Mouse (Mus musculus): ENCODE measurements around the gene Cd276. TPM values are rescaled to one million over a fixed set of nuclear protein-coding genes. Genes with fewer than 3 reads are reported as not detected.
A peak's percentile ranks its signal among the peaks of the same experiment; 100 is the strongest.

Cd276 gene
- polyA plus RNA-seq, 1 experiment from 2014 or later: 11.3 TPM

GRCm38 (mm10) chr9:58560211-58560610 lies 5.0 kb upstream of the Cd276 start:
- Histone ChIP-seq H3K36me3 (ENCODE audit: control insufficient read depth, insufficient read depth, low read length) (no peaks in the 10 kb centered on the region), H3K9ac (ENCODE audit: low read length) (no peak overlapping the region), H3K27ac (replicated peaks) (no peak overlapping the region), H3K9me3 (ENCODE audit: control insufficient read depth, low read length) (no peaks in the 10 kb centered on the region), H3K27me3 (ENCODE audit: control insufficient read depth, insufficient read depth, low read length) (no peaks in the 10 kb centered on the region), H3K4me1 (replicated peaks; ENCODE audit: control insufficient read depth, insufficient read depth) (peaks cover 4% of the 10 kb centered on the region), H3K4me2 (replicated peaks; ENCODE audit: low read depth) (no peak overlapping the region), H3K4me3 (ENCODE audit: low read depth, low read length) (no peak overlapping the region)
- ATAC-seq (ENCODE audit: low FRiP score, low TSS enrichment) (no peak), DNase-seq (ENCODE audit: low spot score) (no peak)
- WGBS: 54% methylated on average over 3 of the region's 3 CpGs
- TF ChIP-seq CTCF (IDR thresholded peaks at IDR 0.05; ENCODE audit: low read depth): no peak
- TF ChIP-seq EP300 (optimal IDR thresholded peaks at IDR 0.05): no peak

- ATAC-seq (ENCODE audit: low FRiP score, low TSS enrichment) (no peak), DNase-seq (ENCODE audit: low spot score) (no peak)
- Histone ChIP-seq H3K9ac (ENCODE audit: low read length) (no peak overlapping the region), H3K4me1 (replicated peaks; ENCODE audit: control insufficient read depth, insufficient read depth) (peaks cover 4% of the 10 kb centered on the region), H3K4me2 (replicated peaks; ENCODE audit: low read depth) (no peak overlapping the region), H3K27me3 (ENCODE audit: control insufficient read depth, insufficient read depth, low read length) (no peaks in the 10 kb centered on the region), H3K9me3 (ENCODE audit: control insufficient read depth, low read length) (no peaks in the 10 kb centered on the region), H3K27ac (replicated peaks) (no peak overlapping the region), H3K4me3 (ENCODE audit: low read depth, low read length) (no peak overlapping the region), H3K36me3 (ENCODE audit: control insufficient read depth, insufficient read depth, low read length) (no peaks in the 10 kb centered on the region)
- 14% methylated on average over 3 of the region's 3 CpGs for WGBS
- no peak for TF ChIP-seq CTCF (IDR thresholded peaks at IDR 0.05; ENCODE audit: low read depth)
- no peak for TF ChIP-seq EP300 (optimal IDR thresholded peaks at IDR 0.05)
Observed at GRCm38 (mm10) chr9:58557457-58558455, 2.5 kb upstream of the Cd276 start.

GRCm38 (mm10) chr9:58556627-58557026 lies 1.4 kb upstream of the Cd276 start:
- WGBS: 67% methylated on average over 7 of the region's 7 CpGs
- H3K27ac ChIP-seq (replicated peaks): no peak overlapping the region
- ATAC-seq (ENCODE audit: low FRiP score, low TSS enrichment) (no peak), DNase-seq (ENCODE audit: low spot score) (no peak)
- H3K4me1 ChIP-seq (replicated peaks; ENCODE audit: control insufficient read depth, insufficient read depth): peaks cover 4% of the 10 kb centered on the region
- TF ChIP-seq EP300 (optimal IDR thresholded peaks at IDR 0.05) (no peak), CTCF (IDR thresholded peaks at IDR 0.05; ENCODE audit: low read depth) (no peak)
- no peak overlapping the region for H3K9ac ChIP-seq (ENCODE audit: low read length)
- no peaks in the 10 kb centered on the region for H3K9me3 ChIP-seq (ENCODE audit: control insufficient read depth, low read length)
- no peak overlapping the region for H3K4me3 ChIP-seq (ENCODE audit: low read depth, low read length)
- H3K27me3 ChIP-seq (ENCODE audit: control insufficient read depth, insufficient read depth, low read length): no peaks in the 10 kb centered on the region
- H3K36me3 ChIP-seq (ENCODE audit: control insufficient read depth, insufficient read depth, low read length): no peaks in the 10 kb centered on the region
- no peak overlapping the region for H3K4me2 ChIP-seq (replicated peaks; ENCODE audit: low read depth)

- Histone ChIP-seq H3K27ac (replicated peaks) (peak overlapping the region; percentile 96), H3K4me1 (replicated peaks; ENCODE audit: control insufficient read depth, insufficient read depth) (peaks cover 4% of the 10 kb centered on the region), H3K4me3 (ENCODE audit: low read depth, low read length) (peak overlapping the region; percentile 82), H3K9ac (ENCODE audit: low read length) (peak overlapping the region; percentile 98; the same call in 1 of the 2 replicates), H3K36me3 (ENCODE audit: control insufficient read depth, insufficient read depth, low read length) (no peaks in the 10 kb centered on the region), H3K4me2 (replicated peaks; ENCODE audit: low read depth) (peak overlapping the region; percentile 96), H3K27me3 (ENCODE audit: control insufficient read depth, insufficient read depth, low read length) (no peaks in the 10 kb centered on the region), H3K9me3 (ENCODE audit: control insufficient read depth, low read length) (no peaks in the 10 kb centered on the region)
- WGBS: 18% methylated on average over 9 of the region's 9 CpGs
- no peak for DNase-seq (ENCODE audit: low spot score)
- TF ChIP-seq EP300 (optimal IDR thresholded peaks at IDR 0.05): no peak
- no peak for TF ChIP-seq CTCF (IDR thresholded peaks at IDR 0.05; ENCODE audit: low read depth)
- no peak; the same call in 1 of the 2 replicates for ATAC-seq (ENCODE audit: low FRiP score, low TSS enrichment)
Observed at GRCm38 (mm10) chr9:58555685-58556414, 613 bp upstream of the Cd276 start.

GRCm38 (mm10) chr9:58554056-58554907 lies 955 bp downstream of the Cd276 start:
- Histone ChIP-seq H3K27me3 (ENCODE audit: control insufficient read depth, insufficient read depth, low read length) (no peaks in the 10 kb centered on the region), H3K4me1 (replicated peaks; ENCODE audit: control insufficient read depth, insufficient read depth) (peaks cover 4% of the 10 kb centered on the region), H3K36me3 (ENCODE audit: control insufficient read depth, insufficient read depth, low read length) (no peaks in the 10 kb centered on the region), H3K4me3 (ENCODE audit: low read depth, low read length) (peak overlapping the region; percentile 82), H3K27ac (replicated peaks) (peak overlapping the region; percentile 96), H3K4me2 (replicated peaks; ENCODE audit: low read depth) (peak overlapping the region; percentile 96), H3K9ac (ENCODE audit: low read length) (peak overlapping the region; percentile 98), H3K9me3 (ENCODE audit: control insufficient read depth, low read length) (no peaks in the 10 kb centered on the region)
- ATAC-seq (ENCODE audit: low FRiP score, low TSS enrichment) (peak; percentile 9; the same call in 1 of the 2 replicates), DNase-seq (ENCODE audit: low spot score) (peak; percentile 58)
- TF ChIP-seq CTCF (IDR thresholded peaks at IDR 0.05; ENCODE audit: low read depth) (no peak), EP300 (optimal IDR thresholded peaks at IDR 0.05) (no peak)
- 6% methylated on average over 23 of the region's 23 CpGs for WGBS

Measured in stomach, postnatal 0 days (tissue).